Mouse (Mus musculus): ENCODE data around the gene Ltbp4. TPM values are rescaled to one million over a fixed set of nuclear protein-coding genes. Genes with fewer than 3 reads are reported as not detected.

The Ltbp4 gene
- polyA plus RNA-seq, 1 experiment = 54.5 TPM

DNA sequence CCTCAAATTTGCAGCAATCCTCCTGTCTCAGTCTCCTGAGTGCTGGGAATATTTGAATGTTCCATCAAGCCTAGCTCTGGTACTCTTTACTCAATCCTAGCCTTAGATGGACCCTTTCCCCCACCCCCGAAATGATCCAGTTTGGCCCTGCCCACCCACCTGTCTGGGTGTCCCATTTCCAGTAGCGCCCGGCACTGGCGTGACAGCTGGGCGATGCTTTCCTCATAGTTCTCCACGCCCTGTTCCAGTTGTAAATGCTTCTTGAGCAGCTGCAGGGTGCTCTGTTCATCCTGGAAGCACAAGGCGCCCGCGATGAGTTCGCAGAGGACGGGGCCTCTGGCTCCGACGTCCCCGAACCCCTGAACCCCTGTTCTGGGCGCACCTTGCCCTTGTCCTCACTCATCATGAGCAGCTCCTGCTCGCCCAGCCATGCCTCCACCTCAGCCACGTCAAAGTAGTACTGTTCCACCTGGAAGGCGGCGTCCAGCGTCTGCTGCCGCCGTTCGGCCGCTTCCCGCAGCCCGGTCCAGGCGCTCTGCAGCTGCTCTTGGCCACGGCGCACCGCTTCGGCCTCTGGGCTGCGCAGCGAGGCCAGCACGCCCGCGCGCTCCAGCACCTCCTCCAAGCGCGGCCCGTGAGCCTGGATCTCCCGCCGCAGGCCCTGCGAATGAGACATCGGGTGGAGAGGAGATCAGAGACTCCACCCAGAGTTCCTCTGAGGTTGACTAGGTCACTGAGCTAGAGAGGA, 34.4 kb upstream of the Ltbp4 start:
- no peak overlapping the region for H3K4me3 ChIP-seq (ENCODE audit: insufficient read depth, low read length)
- no peak for TF ChIP-seq POLR2A (IDR thresholded peaks at IDR 0.05; ENCODE audit: extremely low read depth, insufficient read depth, low read length)
- TF ChIP-seq CTCF (IDR thresholded peaks at IDR 0.05; ENCODE audit: extremely low read depth, insufficient read depth, low read length) = no peak
- H3K4me1 ChIP-seq (ENCODE audit: control insufficient read depth, insufficient read depth, low read length) = 0 out of 2 replicates have a peak, but pooled peaks cover 1% of the 10 kb centered on the region
- no peak overlapping the region for H3K27ac ChIP-seq (ENCODE audit: insufficient read depth, low read length)

DNA sequence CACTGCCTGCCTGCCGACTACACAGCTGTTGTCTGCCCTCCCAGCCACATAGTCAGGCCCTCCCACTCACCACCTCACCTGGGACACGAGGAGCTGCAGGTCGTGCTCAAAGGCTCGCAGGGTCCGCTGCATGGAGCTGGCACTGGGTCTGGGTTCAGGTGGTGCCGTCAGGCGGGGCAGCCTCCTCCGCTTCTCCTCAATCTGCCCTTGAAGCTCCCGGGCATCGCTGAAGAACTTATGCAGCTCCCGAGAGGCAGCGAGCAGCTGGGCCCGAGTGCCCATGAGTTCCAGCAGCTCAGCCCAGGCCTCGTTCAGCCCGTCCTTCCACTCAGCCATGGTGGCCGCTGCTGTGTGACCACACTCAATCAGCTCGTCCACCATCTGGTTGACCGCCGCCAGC, 31.6 kb upstream of the Ltbp4 start:
- peaks cover 2% of the 10 kb centered on the region; the same call in 1 of the 2 replicates for H3K4me1 ChIP-seq (ENCODE audit: control insufficient read depth, insufficient read depth, low read length)
- no peak for TF ChIP-seq POLR2A (IDR thresholded peaks at IDR 0.05; ENCODE audit: extremely low read depth, insufficient read depth, low read length)
- TF ChIP-seq CTCF (IDR thresholded peaks at IDR 0.05; ENCODE audit: extremely low read depth, insufficient read depth, low read length) = no peak
- H3K4me3 ChIP-seq (ENCODE audit: insufficient read depth, low read length) = no peak overlapping the region
- no peak overlapping the region for H3K27ac ChIP-seq (ENCODE audit: insufficient read depth, low read length)

DNA sequence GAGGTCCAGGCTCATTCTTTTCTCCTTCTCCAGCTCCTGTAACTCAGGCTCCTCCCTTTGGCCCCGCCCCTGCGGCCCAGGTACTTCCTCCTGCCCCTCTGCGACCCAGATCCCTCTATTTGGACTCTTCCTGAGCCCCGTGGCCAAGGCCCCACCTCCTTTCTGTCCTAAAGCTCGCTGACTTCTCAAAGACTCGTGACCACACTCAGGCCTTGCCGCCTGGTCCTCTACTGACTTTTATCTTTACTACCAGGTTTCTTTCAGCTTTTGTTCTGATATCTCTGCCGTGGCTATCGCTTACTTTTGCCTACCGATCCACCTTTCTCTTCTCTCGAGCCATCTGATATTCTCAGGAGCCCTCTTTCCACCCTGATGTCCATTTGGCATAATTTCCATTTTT, 30.5 kb upstream of the Ltbp4 start:
- TF ChIP-seq CTCF (IDR thresholded peaks at IDR 0.05; ENCODE audit: extremely low read depth, insufficient read depth, low read length) (no peak), POLR2A (IDR thresholded peaks at IDR 0.05; ENCODE audit: extremely low read depth, insufficient read depth, low read length) (no peak)
- H3K4me3 ChIP-seq (ENCODE audit: insufficient read depth, low read length) = no peak overlapping the region

DNA sequence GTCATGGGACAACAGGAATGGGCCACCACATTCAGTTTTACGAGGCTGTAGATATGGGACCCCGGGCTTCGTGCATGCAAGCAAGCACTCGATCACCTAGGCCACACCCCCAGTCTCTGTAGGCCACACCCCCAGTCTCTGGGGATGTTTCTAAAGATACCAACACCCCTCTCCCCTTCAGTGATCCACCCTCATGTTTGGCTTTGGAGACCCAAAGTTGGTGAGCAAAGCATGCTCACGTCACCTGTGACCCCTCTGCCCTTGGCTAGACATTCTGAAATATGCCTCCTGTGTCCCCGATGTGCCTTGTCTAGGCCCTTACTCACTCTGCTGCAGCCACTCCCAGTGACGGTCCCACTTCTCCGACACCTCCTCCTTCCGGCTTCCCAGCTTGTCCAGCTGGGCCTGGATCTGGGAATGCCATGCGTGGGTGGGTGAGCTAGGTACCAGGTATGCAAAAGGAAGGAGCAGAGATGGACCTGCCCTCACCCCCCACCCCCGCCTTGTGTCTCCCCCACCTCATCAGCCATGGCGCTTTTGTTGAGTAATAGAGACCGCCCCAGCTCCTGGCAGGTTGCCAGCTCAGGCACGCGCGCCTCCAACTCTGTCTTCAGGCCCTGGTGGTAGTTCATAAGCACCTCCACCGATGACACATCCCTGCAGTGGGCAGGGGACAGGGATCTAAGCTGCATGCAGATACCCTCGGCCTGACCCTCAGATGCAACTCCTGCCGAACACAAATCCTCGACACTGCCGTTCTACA, 28.8 kb upstream of the Ltbp4 start:
- H3K27ac ChIP-seq (ENCODE audit: insufficient read depth, low read length) = no peak overlapping the region

More for the DNA sequence above, 30.5 kb upstream of the Ltbp4 start:
- Histone ChIP-seq H3K27ac (ENCODE audit: insufficient read depth, low read length) (no peak overlapping the region), H3K4me1 (ENCODE audit: control insufficient read depth, insufficient read depth, low read length) (peaks cover 2% of the 10 kb centered on the region; the same call in 1 of the 2 replicates)

DNA sequence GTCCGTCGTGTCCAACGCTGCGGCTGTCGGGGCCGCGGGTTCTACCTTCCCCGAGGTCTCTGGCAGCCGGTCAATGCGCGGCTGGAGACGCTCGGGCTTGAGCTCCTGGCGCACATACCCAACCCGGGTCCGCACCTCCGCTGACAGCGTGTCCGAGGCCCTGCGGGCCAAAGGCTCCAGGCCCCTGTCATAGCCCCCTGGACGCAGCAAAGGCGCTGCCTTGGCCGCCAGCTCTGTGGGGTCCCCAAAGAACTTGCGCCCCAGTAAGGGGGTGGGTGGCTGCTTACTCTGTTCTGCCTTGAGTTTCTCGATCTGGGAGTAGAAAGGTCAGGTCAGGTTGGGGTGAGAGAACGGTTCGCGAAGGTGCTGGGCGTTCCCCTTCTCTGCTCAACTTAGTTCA, 26.9 kb upstream of the Ltbp4 start:
- Histone ChIP-seq H3K4me3 (ENCODE audit: insufficient read depth, low read length) (no peak overlapping the region), H3K4me1 (ENCODE audit: control insufficient read depth, insufficient read depth, low read length) (peaks cover 4% of the 10 kb centered on the region; the same call in 1 of the 2 replicates)
- TF ChIP-seq CTCF (IDR thresholded peaks at IDR 0.05; ENCODE audit: extremely low read depth, insufficient read depth, low read length) = no peak
- no peak for TF ChIP-seq POLR2A (IDR thresholded peaks at IDR 0.05; ENCODE audit: extremely low read depth, insufficient read depth, low read length)

More for the DNA sequence above, 28.8 kb upstream of the Ltbp4 start:
- peaks cover 2% of the 10 kb centered on the region; the same call in 1 of the 2 replicates for H3K4me1 ChIP-seq (ENCODE audit: control insufficient read depth, insufficient read depth, low read length)
- no peak for TF ChIP-seq POLR2A (IDR thresholded peaks at IDR 0.05; ENCODE audit: extremely low read depth, insufficient read depth, low read length)
- TF ChIP-seq CTCF (IDR thresholded peaks at IDR 0.05; ENCODE audit: extremely low read depth, insufficient read depth, low read length) = no peak
- H3K4me3 ChIP-seq (ENCODE audit: insufficient read depth, low read length) = no peak overlapping the region

GRCm38 (mm10) chr7:27361283-27361946, 23.9 kb upstream of the Ltbp4 start:
- no peak for TF ChIP-seq POLR2A (IDR thresholded peaks at IDR 0.05; ENCODE audit: extremely low read depth, insufficient read depth, low read length)
- TF ChIP-seq CTCF (IDR thresholded peaks at IDR 0.05; ENCODE audit: extremely low read depth, insufficient read depth, low read length) = no peak
- H3K27ac ChIP-seq (ENCODE audit: insufficient read depth, low read length) = peak overlapping the region; percentile 33
- peak overlapping the region; percentile 26; the same call in 1 of the 2 replicates for H3K4me3 ChIP-seq (ENCODE audit: insufficient read depth, low read length)
- H3K4me1 ChIP-seq (ENCODE audit: control insufficient read depth, insufficient read depth, low read length) = peaks cover 2% of the 10 kb centered on the region; the same call in 1 of the 2 replicates

More for the DNA sequence above, 26.9 kb upstream of the Ltbp4 start:
- no peak overlapping the region for H3K27ac ChIP-seq (ENCODE audit: insufficient read depth, low read length)

DNA sequence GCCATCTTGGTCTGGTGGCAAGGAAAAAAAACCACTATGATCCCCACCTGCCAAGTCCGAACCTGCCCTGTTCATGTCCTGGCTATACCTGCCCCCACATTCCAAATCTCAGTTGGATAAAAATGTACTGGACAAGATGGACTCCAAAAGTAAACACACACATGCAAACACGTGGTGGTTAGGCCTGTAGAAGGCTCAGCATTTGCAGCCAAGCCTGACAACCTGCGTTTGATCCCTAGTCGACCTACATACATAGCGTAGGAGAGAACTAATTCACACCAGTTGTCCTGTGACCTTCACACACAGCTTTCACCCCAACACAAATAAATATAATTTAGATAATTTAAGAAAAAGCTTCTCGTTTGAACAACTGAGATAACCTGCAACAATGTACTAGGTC, 23.3 kb upstream of the Ltbp4 start:
- peaks cover 2% of the 10 kb centered on the region; the same call in 1 of the 2 replicates for H3K4me1 ChIP-seq (ENCODE audit: control insufficient read depth, insufficient read depth, low read length)
- no peak overlapping the region for H3K4me3 ChIP-seq (ENCODE audit: insufficient read depth, low read length)
- TF ChIP-seq CTCF (IDR thresholded peaks at IDR 0.05; ENCODE audit: extremely low read depth, insufficient read depth, low read length) = no peak
- TF ChIP-seq POLR2A (IDR thresholded peaks at IDR 0.05; ENCODE audit: extremely low read depth, insufficient read depth, low read length) = no peak
- no peak overlapping the region for H3K27ac ChIP-seq (ENCODE audit: insufficient read depth, low read length)

DNA sequence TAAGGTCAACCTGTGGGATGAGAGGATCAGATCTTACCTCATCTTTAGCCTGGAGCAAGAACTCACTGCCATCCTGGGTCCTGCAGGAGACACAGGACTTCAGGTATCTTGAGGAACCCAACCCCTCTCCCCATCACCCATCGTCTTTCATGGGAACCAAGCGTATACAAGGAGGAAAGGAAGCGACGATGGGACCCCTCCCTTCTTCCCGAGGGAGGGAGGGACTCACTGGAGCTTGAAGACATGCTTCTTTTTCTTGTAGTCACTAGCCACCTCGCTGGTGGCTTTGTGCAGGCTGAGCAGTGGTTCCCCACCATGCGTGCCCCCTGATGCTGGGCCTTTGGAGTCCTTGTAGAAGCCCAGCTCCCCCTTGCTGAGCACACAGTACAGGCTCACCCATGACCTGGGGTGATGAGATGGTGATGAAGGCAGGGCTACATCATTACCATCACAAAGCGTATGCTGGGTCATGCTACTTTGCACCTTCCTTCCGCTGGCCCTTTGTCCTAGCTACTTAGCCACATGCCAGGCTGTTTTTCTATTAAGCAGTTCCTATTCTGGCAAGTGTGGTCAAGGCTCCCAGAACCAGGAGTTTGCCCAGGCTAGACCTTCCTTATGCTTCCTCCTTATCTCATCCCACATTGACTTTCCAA, 22.3 kb upstream of the Ltbp4 start:
- H3K4me1 ChIP-seq (ENCODE audit: control insufficient read depth, insufficient read depth, low read length) = peaks cover 2% of the 10 kb centered on the region; the same call in 1 of the 2 replicates
- TF ChIP-seq POLR2A (IDR thresholded peaks at IDR 0.05; ENCODE audit: extremely low read depth, insufficient read depth, low read length) = no peak
- TF ChIP-seq CTCF (IDR thresholded peaks at IDR 0.05; ENCODE audit: extremely low read depth, insufficient read depth, low read length) = no peak
- no peak overlapping the region for H3K27ac ChIP-seq (ENCODE audit: insufficient read depth, low read length)
- H3K4me3 ChIP-seq (ENCODE audit: insufficient read depth, low read length) = no peak overlapping the region

GRCm38 (mm10) chr7:27359162-27359561, 21.7 kb upstream of the Ltbp4 start:
- H3K4me1 ChIP-seq (ENCODE audit: control insufficient read depth, insufficient read depth, low read length) = peaks cover 2% of the 10 kb centered on the region; the same call in 1 of the 2 replicates
- H3K4me3 ChIP-seq (ENCODE audit: insufficient read depth, low read length) = no peak overlapping the region
- H3K27ac ChIP-seq (ENCODE audit: insufficient read depth, low read length) = no peak overlapping the region
- TF ChIP-seq CTCF (IDR thresholded peaks at IDR 0.05; ENCODE audit: extremely low read depth, insufficient read depth, low read length) (0 out of 2 replicates have a peak, but pooled peaks have one; percentile 2), POLR2A (IDR thresholded peaks at IDR 0.05; ENCODE audit: extremely low read depth, insufficient read depth, low read length) (no peak)
